Mouse (Mus musculus) liver, postnatal 0 days (tissue): ENCODE data around the gene 1700028K03Rik. TPM values are rescaled to one million over a fixed set of nuclear protein-coding genes. Genes with fewer than 3 reads are reported as not detected.

Source experiments
- ATAC-seq: fragments of 200-750 bp; cut with Nextera tagmentation; 2 replicates; pipeline ENCODE4 v1.8.0; 2017; ENCODE audit warnings: mild to moderate bottlenecking, moderate library complexity
- DNase-seq: peaks from one replicate; pipeline ENCODE4 v3.0.0-alpha.2; 2016
- H3K27ac ChIP-seq: fragments of 300-500 bp; sonication (generic); 2 replicates; pipeline ENCODE4 v1.5.1; 2014; ENCODE audit warnings: antibody characterized with exemption, moderate library complexity, mild to moderate bottlenecking, low read depth
- H3K27me3 ChIP-seq: fragments of 300-500 bp; sonication (generic); 2 replicates; pipeline ENCODE4 v1.6.1; 2014; ENCODE audit warnings: low read length, control low read depth, mixed read lengths; ENCODE audit not compliant: insufficient read depth
- H3K36me3 ChIP-seq: fragments of 300-500 bp; sonication (generic); replicated peaks from 2 replicates; pipeline ENCODE4 v1.6.1; 2014; ENCODE audit warnings: mild to moderate bottlenecking, control low read depth, low read length, moderate library complexity, mixed read lengths; ENCODE audit not compliant: insufficient read depth
- H3K4me1 ChIP-seq: fragments of 300-500 bp; sonication (generic); 2 replicates; pipeline ENCODE4 v1.6.1; 2014; ENCODE audit warnings: antibody characterized with exemption, mild to moderate bottlenecking, control low read depth; ENCODE audit not compliant: insufficient read depth
- H3K4me2 ChIP-seq: fragments of 300-500 bp; sonication (generic); 2 replicates; pipeline ENCODE4 v1.6.1; 2014; ENCODE audit warnings: low read depth, mild to moderate bottlenecking, low read length, moderate library complexity, mixed read lengths
- H3K4me3 ChIP-seq: fragments of 300-500 bp; sonication (generic); 2 replicates; pipeline ENCODE4 v1.5.1; 2014; ENCODE audit warnings: low read depth, low read length
- H3K9ac ChIP-seq: fragments of 300-500 bp; sonication (generic); replicated peaks from 2 replicates; pipeline ENCODE4 v1.6.1; 2014; ENCODE audit warnings: mild to moderate bottlenecking, moderate library complexity
- H3K9me3 ChIP-seq: fragments of 300-500 bp; sonication (generic); 2 replicates; pipeline ENCODE4 v1.6.1; 2016; ENCODE audit warnings: mild to moderate bottlenecking, control low read depth, low read length, mixed read lengths
- CTCF ChIP-seq: sonication (generic); IDR thresholded peaks from 2 replicates; pipeline ENCODE4 v1.5.1; 2016; ENCODE audit warnings: antibody characterized with exemption, low read depth
- EP300 ChIP-seq: IDR thresholded peaks from 2 replicates; pipeline ENCODE4 v1.6.1; 2016; ENCODE audit warnings: antibody characterized with exemption, low read depth, mild to moderate bottlenecking
- WGBS: fragments of 180-500 bp; shearing (Covaris S2); extraction: QIAGEN DNeasy Blood & Tissue Kit; methylation state at CpG from one replicate; pipeline ENCODE4 v1.1.7; 2014; ENCODE audit not compliant: insufficient replicate concordance; 5-methylcytosine and 5-hydroxymethylcytosine counted together
- polyA plus RNA-seq: library from polyadenylated mRNA; unstranded; fragments of >200 nt; fragmentation: Nextera tagmentation; extraction: Ambion mirVana; gene quantifications from 2 replicates; pipeline ENCODE4 v1.2.1, GENCODE M21; 2015

Gene 1700028K03Rik
- polyA plus RNA-seq, 1 experiment from 2014 or later: 0.09 TPM

DNA sequence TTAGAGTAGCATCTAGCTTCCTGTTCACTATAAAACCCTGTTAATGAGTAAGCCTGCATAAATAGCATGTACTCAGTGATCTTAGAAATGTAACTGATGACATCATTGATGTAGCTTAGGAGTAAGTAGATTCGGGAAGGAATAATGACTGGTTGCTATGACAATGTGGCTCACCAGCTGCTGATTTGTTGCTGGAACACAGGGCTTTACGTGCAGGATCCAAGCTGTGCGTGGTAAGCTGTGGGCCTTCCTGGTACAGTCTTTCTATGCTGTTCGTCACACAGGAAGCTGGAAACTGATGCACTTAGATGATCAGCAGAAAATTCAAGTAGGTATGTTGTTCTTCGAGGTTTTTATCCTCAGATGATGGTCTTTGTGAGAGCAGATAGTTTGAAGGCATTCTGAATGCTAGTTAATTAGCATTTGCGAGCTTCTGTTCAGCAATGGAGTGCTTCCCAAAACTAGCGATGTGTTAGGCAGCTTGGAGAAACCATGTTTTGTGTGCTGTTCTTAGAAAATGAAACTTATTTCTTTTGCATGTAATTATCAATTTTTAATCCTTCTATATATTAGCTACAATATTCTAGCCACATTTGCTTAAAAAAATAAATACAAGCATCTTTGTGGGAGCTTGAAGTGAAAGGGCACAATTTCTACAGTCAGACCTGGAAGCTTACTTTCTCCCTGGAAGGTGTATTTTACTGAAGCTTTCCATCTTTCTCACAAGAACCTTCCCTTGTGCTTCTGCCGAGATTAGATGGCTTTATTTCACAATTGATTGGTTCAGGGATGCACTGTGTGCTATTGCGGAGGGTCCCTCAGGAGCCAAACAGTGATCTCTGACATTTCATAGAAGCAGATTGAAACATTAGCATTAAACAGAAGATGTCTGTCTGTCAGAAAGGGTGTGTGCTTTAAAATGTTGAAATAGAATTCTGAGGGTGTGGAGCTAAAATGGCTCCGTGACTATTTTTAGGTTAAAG lies 36.7 kb upstream of the 1700028K03Rik start:
- ATAC-seq (no peak), DNase-seq (no peak)
- H3K9ac ChIP-seq: no peak overlapping the region
- no peaks in the 10 kb centered on the region for H3K36me3 ChIP-seq
- no peaks in the 10 kb centered on the region for H3K27me3 ChIP-seq
- peak overlapping the region; percentile 14; the same call in 1 of the 2 replicates for H3K27ac ChIP-seq
- peaks cover 2% of the 10 kb centered on the region; the same call in 1 of the 2 replicates for H3K9me3 ChIP-seq
- TF ChIP-seq CTCF (no peak), EP300 (no peak)
- 70% methylated on average over 10 of the region's 10 CpGs for WGBS
- no peak overlapping the region for H3K4me3 ChIP-seq
- H3K4me1 ChIP-seq: no peaks in the 10 kb centered on the region
- no peak overlapping the region for H3K4me2 ChIP-seq

DNA sequence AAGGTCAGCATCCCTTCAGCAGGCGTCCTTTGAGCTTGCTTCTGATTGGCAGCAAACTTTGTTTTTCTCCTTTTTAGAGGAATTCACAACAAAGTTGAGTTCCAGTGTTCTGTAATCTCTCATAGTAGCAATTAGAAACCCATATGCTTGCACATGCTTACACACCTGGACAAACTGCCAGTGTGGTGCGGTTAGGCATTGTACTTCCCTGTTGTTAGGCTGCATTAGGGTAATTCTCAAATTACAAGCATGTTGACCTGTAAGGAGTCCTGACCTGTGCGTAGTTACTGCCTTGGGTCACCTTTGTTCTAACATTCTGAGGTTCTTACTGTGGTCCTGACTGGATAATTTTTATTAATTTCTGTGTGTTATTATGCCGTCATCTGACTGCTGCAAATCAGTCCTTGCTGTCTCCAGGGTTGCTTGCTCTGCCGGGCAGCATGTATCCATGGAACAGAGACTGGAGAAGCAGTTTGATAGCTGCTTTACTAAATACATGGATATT lies 35.7 kb upstream of the 1700028K03Rik start:
- WGBS: 77% methylated on average over 5 of the region's 5 CpGs
- Histone ChIP-seq H3K27me3 (no peaks in the 10 kb centered on the region), H3K9ac (no peak overlapping the region), H3K4me1 (no peaks in the 10 kb centered on the region), H3K36me3 (no peaks in the 10 kb centered on the region), H3K4me3 (no peak overlapping the region), H3K4me2 (no peak overlapping the region), H3K27ac (0 out of 2 replicates have a peak overlapping the region, but pooled peaks have one; percentile 8), H3K9me3 (peaks cover 2% of the 10 kb centered on the region; the same call in 1 of the 2 replicates)
- no peak for DNase-seq
- ATAC-seq: no peak
- TF ChIP-seq EP300 (no peak), CTCF (no peak)

DNA sequence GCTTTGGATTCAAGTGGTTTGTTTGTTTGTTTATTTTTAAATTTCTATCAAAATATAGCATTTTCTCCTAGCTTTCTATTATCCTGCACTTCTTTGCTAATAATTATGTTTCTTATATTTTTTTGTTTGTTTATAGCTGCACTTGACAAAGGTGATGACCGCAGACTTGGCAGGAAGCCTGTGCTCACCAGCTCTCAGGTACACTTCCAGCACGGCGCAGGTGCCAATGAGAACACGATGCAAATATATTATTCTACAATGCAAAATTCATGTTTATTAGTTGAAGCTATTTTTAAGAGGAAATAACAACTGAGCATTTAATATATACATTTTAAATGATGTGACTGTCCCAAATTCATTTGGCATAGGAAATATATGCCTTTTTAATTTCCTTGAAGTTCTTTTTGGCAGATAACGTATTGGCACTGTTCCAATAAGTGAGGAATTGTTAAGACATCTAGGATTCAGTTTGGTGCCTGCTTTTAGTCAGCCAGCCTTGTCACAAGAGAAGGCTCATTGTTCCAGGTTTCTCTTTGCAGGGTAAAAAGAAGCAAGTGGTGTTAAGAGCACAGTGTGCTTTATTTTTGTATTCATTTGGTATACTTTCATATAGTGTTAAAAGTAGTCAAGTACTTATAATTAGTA lies 34.5 kb upstream of the 1700028K03Rik start:
- Histone ChIP-seq H3K36me3 (no peaks in the 10 kb centered on the region), H3K4me1 (no peaks in the 10 kb centered on the region), H3K9me3 (no peaks in the 10 kb centered on the region), H3K9ac (no peak overlapping the region), H3K4me2 (no peak overlapping the region), H3K27me3 (no peaks in the 10 kb centered on the region), H3K27ac (no peak overlapping the region), H3K4me3 (no peak overlapping the region)
- no peak for TF ChIP-seq EP300
- no peak for TF ChIP-seq CTCF
- no peak for DNase-seq
- WGBS: 83% methylated on average over 5 of the region's 5 CpGs
- no peak for ATAC-seq

DNA sequence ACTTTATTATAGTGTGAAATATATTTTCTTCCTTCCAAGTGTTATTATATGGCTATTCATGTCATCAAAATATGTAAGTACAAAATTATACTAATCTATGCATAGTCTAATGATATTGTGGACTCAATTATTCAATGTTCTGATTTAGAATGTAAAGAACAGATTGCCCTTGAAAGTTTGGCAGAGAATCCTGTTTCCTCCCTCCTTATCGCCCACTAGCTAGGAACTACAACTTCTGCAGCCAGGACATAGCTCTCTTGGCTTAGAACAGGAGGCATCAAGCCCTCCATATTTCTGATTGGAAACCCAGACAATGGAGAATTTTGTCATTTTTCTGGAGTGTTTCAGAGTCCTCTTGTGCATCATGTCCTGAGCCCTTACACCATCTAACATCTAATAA lies 33.8 kb upstream of the 1700028K03Rik start:
- DNase-seq: no peak
- Histone ChIP-seq H3K4me2 (no peak overlapping the region), H3K9ac (no peak overlapping the region), H3K36me3 (no peaks in the 10 kb centered on the region), H3K27ac (no peak overlapping the region), H3K27me3 (no peaks in the 10 kb centered on the region), H3K4me1 (no peaks in the 10 kb centered on the region), H3K4me3 (no peak overlapping the region), H3K9me3 (no peaks in the 10 kb centered on the region)
- ATAC-seq: no peak
- 62% methylated on average over 1 of the region's 1 CpGs for WGBS
- no peak for TF ChIP-seq CTCF
- no peak for TF ChIP-seq EP300

DNA sequence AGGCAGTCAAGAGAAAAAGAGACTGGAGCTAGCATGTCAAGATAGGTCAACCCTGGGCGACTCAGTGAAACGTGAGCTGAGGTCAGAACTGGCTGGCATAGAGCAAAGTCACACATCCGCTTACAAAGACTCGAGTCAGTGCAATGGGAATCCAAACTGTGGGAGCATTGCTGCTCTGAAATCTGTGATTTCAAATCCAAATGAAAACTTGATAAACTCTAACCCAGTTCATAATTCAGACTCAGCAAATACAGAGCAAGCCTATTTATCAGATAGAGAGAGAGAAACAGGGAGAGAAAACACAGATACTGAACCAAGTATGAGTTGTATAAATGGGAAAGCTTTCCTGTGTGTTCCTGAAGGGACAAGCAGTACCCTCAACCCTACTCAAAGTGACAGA lies 27.2 kb upstream of the 1700028K03Rik start, which contains the start of gene Gm42669:
TSS of gene Gm42669 (plus strand) at position 301 of the 400 bp plus-strand sequence.
- no peak within 1 kb of the TSS for H3K27ac ChIP-seq
- DNase-seq (no peak), ATAC-seq (no peak)
- 71% methylated on average over 4 of the region's 4 CpGs for WGBS
- H3K4me3 ChIP-seq: no peak within 1 kb of the TSS
- no peak within 1 kb of the TSS for H3K4me2 ChIP-seq
- H3K9ac ChIP-seq: no peak within 1 kb of the TSS
- no peaks in the 10 kb centered on the region for H3K9me3 ChIP-seq
- TF ChIP-seq CTCF (no peak), EP300 (no peak)
- no peaks in the 10 kb centered on the region for H3K27me3 ChIP-seq
- no peaks in the 10 kb centered on the region for H3K4me1 ChIP-seq
- H3K36me3 ChIP-seq: no peaks in the 10 kb centered on the region

DNA sequence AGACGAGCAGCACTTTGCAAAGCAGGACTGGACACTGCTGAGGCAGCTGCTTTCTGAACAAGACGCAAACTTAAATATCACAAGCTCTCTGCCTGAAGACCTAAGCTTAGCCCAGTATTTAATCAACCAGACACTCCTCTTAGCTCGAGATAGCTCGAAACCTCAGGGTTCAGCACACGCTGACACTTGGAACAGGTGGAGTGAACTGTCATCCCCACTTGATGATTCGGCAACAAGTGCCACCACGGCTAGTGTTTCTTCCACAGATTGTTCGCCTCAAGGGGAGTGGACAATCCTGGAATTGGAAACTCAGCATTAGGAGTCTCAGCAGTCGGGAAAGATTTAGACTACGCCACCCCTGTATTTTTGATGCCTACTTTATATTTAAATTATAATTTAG lies 24.0 kb upstream of the 1700028K03Rik start:
- 83% methylated on average over 10 of the region's 10 CpGs for WGBS
- TF ChIP-seq CTCF (no peak), EP300 (no peak)
- H3K9me3 ChIP-seq: no peaks in the 10 kb centered on the region
- no peak overlapping the region for H3K4me3 ChIP-seq
- H3K4me2 ChIP-seq: no peak overlapping the region
- no peaks in the 10 kb centered on the region for H3K4me1 ChIP-seq
- H3K9ac ChIP-seq: no peak overlapping the region
- ATAC-seq (no peak), DNase-seq (no peak)
- no peaks in the 10 kb centered on the region for H3K36me3 ChIP-seq
- no peaks in the 10 kb centered on the region for H3K27me3 ChIP-seq
- no peak overlapping the region for H3K27ac ChIP-seq
